Mouse (Mus musculus): ENCODE measurements around the gene Gm28827. TPM values are rescaled to one million over a fixed set of nuclear protein-coding genes. Genes with fewer than 3 reads are reported as not detected.
"Not testable (repeated sequence)": the region's sequence is repeated elsewhere in the genome, so short reads cannot be mapped to it uniquely, and the experiment has no call there.

Gm28827 gene
- total RNA-seq (2021), result not detected
- not detected in 2 replicates for polyA plus RNA-seq (2012; rRNA removed)
- long read RNA-seq, result 0 reads

DNA sequence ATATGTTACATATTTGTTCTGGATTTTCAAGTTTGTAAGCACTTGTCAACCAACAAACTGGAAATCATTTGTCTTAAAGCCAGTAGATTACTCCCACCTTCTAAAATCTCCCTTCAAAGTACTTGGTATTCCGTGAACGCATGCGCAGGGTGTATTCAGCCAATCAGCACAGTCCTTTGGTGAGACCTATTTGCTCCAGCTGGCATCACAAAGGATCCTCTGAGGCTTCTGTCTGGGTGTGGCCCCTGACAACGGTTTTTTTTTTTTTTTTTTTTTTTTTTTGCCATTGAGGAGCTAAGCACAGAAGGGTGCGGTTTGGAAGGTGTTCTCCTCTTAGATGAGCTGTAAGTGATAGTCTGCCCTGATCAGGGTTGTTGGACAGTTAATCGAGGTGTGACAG lies at the start of gene Gm28827:
Gene Gm28827, plus strand, starts transcription at position 301 of the 400 bp plus-strand sequence.
- H3K4me1 ChIP-seq (ENCODE audit: control insufficient read depth, insufficient read depth, low read length), result not testable (repeated sequence)

More for the DNA sequence above, at the start of gene Gm28827:
- DNase-seq; intact Hi-C loops (cut with DNase I); H3K27ac ChIP-seq; H3K36me3 ChIP-seq (ENCODE audit: control insufficient read depth, insufficient read depth, low read length); H3K27me3 ChIP-seq (ENCODE audit: control insufficient read depth, insufficient read depth, low read length); H3K4me3 ChIP-seq; H3K9ac ChIP-seq (ENCODE audit: low read depth, low read length); H3K79me2 ChIP-seq (replicated peaks; ENCODE audit: control insufficient read depth, insufficient read depth, low read length): not testable (repeated sequence)
- WGBS, result no CpG with 5 or more reads among the region's 6 CpGs
